Mouse (Mus musculus): ENCODE results near the gene Olfr679. TPM values are rescaled to one million over a fixed set of nuclear protein-coding genes. Genes with fewer than 3 reads are reported as not detected.
"Not testable (repeated sequence)": the region's sequence is repeated elsewhere in the genome, so short reads cannot be mapped to it uniquely, and the experiment has no call there.

The Olfr679 gene
- not detected in 2 replicates for polyA plus RNA-seq (2012; rRNA removed)

GRCm38 (mm10) chr7:105080905-105081304, at the start of gene Olfr679:
Gene Olfr679, plus strand, starts transcription at chr7:105081205.
- WGBS = 41% methylated on average over 1 of the region's 1 CpGs
- DNase-seq (ENCODE audit: low read depth, low spot score) = no peak

- no peak for DNase-seq (ENCODE audit: low read depth, low spot score)
These were observed 48.6 kb upstream of the Olfr679 start, which contains the start of gene Olfr676 for GRCm38 (mm10) chr7:105032398-105032797. Gene Olfr676, plus strand, starts transcription at chr7:105032698.

- 26% methylated on average over 5 of the region's 5 CpGs for WGBS
- DNase-seq (ENCODE audit: low read depth, low spot score) = not testable (repeated sequence)
These were observed 47.2 kb upstream of the Olfr679 start for GRCm38 (mm10) chr7:105033836-105034235.

GRCm38 (mm10) chr7:105058951-105059350, 22.1 kb upstream of the Olfr679 start:
- DNase-seq (ENCODE audit: low read depth, low spot score) = no peak

- 75% methylated on average over 1 of the region's 1 CpGs for WGBS
- no peak for DNase-seq (ENCODE audit: low read depth, low spot score)
These were observed 16.8 kb upstream of the Olfr679 start, which contains the start of gene Olfr678 for GRCm38 (mm10) chr7:105064175-105064574. Gene Olfr678, plus strand, starts transcription at chr7:105064475.

GRCm38 (mm10) chr7:105092717-105093116, 11.7 kb downstream of the Olfr679 start, which contains the start of gene Olfr680-ps1:
Gene Olfr680-ps1, minus strand, starts transcription at chr7:105092817.
- DNase-seq (ENCODE audit: low read depth, low spot score) = not testable (repeated sequence)

- no peak for DNase-seq (ENCODE audit: low read depth, low spot score)
These were observed 35.5 kb downstream of the Olfr679 start, which contains the start of gene Olfr681 for GRCm38 (mm10) chr7:105116536-105116935. Gene Olfr681, plus strand, starts transcription at chr7:105116836.

Other genes with a start within 250 kb of the Olfr679 start
- not detected in 2 replicates for gene Usp17lb, start 238.6 kb upstream of the Olfr679 start, polyA plus RNA-seq (2012; rRNA removed)
- not detected in 2 replicates for gene Usp17la, start 224.2 kb upstream of the Olfr679 start, polyA plus RNA-seq (2012; rRNA removed)
- gene Olfr665, start 203.2 kb upstream of the Olfr679 start, polyA plus RNA-seq (2012; rRNA removed) = not detected in 2 replicates
- not detected in 2 replicates for gene Olfr666, start 185.3 kb upstream of the Olfr679 start, polyA plus RNA-seq (2012; rRNA removed)
- gene Olfr667, start 159.7 kb upstream of the Olfr679 start, polyA plus RNA-seq (2012; rRNA removed) = not detected in 2 replicates
- not detected in 2 replicates for gene Olfr668, start 153.1 kb upstream of the Olfr679 start, polyA plus RNA-seq (2012; rRNA removed)
- gene Olfr669, start 147.0 kb upstream of the Olfr679 start, polyA plus RNA-seq (2012; rRNA removed) = not detected in 2 replicates
- not detected in 2 replicates for gene Olfr670, start 118.6 kb upstream of the Olfr679 start, polyA plus RNA-seq (2012; rRNA removed)
- gene Olfr671, start 102.1 kb upstream of the Olfr679 start, polyA plus RNA-seq (2012; rRNA removed) = not detected in 2 replicates
- gene Olfr672, start 79.2 kb upstream of the Olfr679 start, polyA plus RNA-seq (2012; rRNA removed) = not detected in 2 replicates
- not detected in 2 replicates for gene Olfr675, start 52.7 kb upstream of the Olfr679 start, polyA plus RNA-seq (2012; rRNA removed)
- gene Olfr676, start 48.5 kb upstream of the Olfr679 start, polyA plus RNA-seq (2012; rRNA removed) = not detected in 2 replicates
- not detected in 2 replicates for gene Olfr677, start 29.8 kb upstream of the Olfr679 start, polyA plus RNA-seq (2012; rRNA removed)
- not detected in 2 replicates for gene Olfr678, start 16.7 kb upstream of the Olfr679 start, polyA plus RNA-seq (2012; rRNA removed)
- gene Olfr680-ps1, start 11.6 kb downstream of the Olfr679 start, polyA plus RNA-seq (2012; rRNA removed) = not detected in 2 replicates
- gene Olfr681, start 35.6 kb downstream of the Olfr679 start, polyA plus RNA-seq (2012; rRNA removed) = not detected in 2 replicates
- not detected in 2 replicates for gene Olfr683, start 65.8 kb downstream of the Olfr679 start, polyA plus RNA-seq (2012; rRNA removed)
- gene Olfr684, start 82.4 kb downstream of the Olfr679 start, polyA plus RNA-seq (2012; rRNA removed) = not detected in 2 replicates
- gene Olfr685, start 104.8 kb downstream of the Olfr679 start, polyA plus RNA-seq (2012; rRNA removed) = not detected in 2 replicates
- gene Olfr686, start 126.3 kb downstream of the Olfr679 start, polyA plus RNA-seq (2012; rRNA removed) = not detected in 2 replicates
- not detected in 2 replicates for gene Olfr688, start 206.9 kb downstream of the Olfr679 start, polyA plus RNA-seq (2012; rRNA removed)
- not detected in 2 replicates for gene Olfr689, start 230.0 kb downstream of the Olfr679 start, polyA plus RNA-seq (2012; rRNA removed)